Mouse (Mus musculus) brain, embryonic 14.5 days (tissue): ENCODE measurements at regions not wholly inside any gene's neighbourhood (a gene's known extent, or its start where the extent isn't known, plus 50 kb on each side); places are given as distances from the start of the nearest gene placed in this dataset.

Experiments used
- DNase-seq: peaks from one replicate; pipeline ENCODE4 v3.0.0-alpha.2; 2011; ENCODE audit warnings: low read depth
- CTCF ChIP-seq: fragments of 200-500 bp; IDR thresholded peaks from 2 replicates; pipeline ENCODE4 v1.5.1; 2012; ENCODE audit warnings: inconsistent platforms, mild to moderate bottlenecking, moderate library complexity, borderline replicate concordance; ENCODE audit not compliant: insufficient read depth, insufficient read length; ENCODE audit errors: extremely low read depth
- POLR2A ChIP-seq: fragments of 200-500 bp; IDR thresholded peaks from 2 replicates; pipeline ENCODE4 v1.6.1; 2012; ENCODE audit warnings: mild to moderate bottlenecking, inconsistent platforms, borderline replicate concordance; ENCODE audit not compliant: poor library complexity, insufficient read depth, insufficient read length, severe bottlenecking; ENCODE audit errors: extremely low read depth

DNA sequence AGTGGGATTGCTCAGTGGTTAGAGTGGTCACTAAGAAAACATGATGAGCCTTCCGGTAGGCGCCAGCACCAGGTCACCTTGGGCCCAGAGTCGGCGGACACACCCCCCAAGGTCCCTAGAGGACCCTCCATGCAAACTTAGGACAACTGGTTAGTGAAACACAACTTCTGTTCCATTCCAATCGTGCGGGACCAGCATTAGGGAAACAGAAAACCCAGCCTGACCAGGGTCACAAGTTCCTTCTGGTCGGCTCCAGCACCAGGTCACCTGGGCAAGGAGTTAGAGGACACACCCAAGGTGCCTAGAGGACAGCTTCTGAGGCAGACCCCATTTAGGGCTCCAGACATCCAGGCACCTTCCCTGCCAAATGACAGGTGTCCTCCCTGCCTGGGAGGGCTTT lies 109.4 kb upstream of the Mvb12b start:
- no peak for DNase-seq
- TF ChIP-seq CTCF (no peak), POLR2A (no peak)

DNA sequence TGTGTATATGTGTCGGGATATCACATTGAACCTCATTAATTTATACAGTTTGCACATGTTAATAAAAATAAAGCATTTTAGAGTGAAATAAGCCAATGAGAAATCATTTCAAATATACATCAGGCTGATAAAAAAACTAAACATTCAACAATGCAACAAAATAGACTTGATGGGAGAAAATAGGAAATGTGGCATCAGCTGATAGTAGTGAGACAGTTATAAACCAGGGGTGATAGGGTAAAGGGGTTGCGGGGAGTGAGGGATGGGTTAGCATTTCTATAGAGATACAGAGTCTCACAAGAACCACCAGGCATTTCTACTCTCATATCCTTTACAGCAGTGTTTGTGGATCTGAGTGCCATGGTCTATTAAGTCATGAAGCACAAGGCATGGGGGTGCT lies 108.6 kb upstream of the Mvb12b start:
- no peak for DNase-seq
- TF ChIP-seq CTCF (no peak), POLR2A (no peak)

DNA sequence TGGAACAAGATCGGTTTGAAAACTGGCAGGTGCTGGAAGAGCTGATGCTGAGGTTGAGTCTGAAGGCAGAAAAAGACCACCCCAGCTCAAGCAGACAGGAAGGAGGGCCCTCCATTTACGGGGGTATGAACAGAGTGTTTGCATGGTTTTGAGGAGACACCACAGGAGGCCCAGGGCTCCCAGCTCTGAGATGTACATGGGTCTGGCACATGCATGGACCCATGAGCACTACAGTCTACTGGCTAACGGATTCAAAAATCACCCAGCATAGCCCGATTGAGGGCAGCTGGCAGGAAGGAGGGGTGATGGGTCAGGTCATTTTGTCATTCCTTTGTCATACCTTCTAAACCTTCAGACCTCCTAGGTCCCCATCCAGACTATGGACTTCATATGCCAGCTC lies 103.6 kb upstream of the Mvb12b start:
- no peak for TF ChIP-seq POLR2A
- no peak for TF ChIP-seq CTCF

DNA sequence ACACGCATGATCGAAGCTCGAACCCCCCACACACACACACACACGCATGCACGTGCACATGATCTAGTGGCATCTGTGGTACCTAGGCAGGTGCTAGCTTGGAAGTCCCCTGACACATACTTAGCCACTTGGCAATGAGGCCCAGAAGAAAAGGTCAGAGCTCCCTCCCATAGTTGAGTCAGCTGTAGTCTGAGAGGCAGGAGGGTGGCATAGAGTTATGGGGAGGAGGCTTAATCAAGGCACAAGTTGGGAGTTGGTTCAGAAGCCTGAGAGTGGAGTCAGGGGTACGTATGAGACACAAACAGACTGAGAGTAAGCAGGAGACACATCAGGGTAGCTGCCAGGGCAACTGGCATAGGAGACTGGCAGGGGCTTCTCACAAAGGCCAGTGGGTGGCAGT lies 103.0 kb upstream of the Mvb12b start:
- no peak for TF ChIP-seq POLR2A
- TF ChIP-seq CTCF, result no peak
- no peak for DNase-seq

More for the DNA sequence above, 103.6 kb upstream of the Mvb12b start:
- DNase-seq, result no peak

DNA sequence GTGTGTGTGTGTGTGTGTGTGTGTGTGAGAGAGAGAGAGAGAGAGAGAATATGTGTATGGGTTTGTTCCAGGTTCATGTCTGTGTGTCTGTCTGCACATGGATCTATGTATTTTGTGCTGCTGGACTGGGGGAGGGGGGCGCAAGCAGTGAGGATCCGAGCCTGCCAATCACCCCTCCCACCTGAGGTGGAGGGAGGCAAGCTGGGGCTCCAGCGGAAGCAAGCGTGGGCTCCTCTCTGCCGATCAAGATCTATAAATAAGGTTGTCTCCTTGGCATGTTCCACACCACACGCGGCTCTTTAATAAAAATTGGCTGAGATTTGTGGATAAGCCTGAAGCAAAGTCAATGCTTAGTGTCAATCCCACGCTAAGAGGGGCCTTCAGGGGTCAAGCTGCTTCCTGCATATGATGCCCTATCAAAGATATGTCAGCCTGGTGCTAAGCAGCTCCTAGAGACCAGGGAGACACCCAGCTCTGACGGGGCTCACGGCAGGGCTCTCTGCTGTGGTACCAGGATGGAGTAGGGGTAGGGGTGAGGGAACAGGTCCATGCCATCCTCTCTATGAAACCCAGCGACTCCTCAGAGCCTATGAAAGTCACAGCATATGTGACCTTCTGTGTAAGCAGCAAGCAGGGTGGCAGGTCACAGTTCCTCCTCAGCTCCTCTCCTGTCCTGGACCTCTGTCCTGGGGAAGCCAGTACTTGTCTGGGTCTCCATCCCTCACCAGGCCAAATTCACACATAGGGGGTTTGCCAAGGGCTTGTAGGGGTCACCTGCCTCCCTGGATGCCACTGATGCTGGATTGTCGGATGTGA lies 102.0 kb upstream of the Mvb12b start:
- no peak for TF ChIP-seq CTCF
- TF ChIP-seq POLR2A, result no peak
- no peak for DNase-seq

DNA sequence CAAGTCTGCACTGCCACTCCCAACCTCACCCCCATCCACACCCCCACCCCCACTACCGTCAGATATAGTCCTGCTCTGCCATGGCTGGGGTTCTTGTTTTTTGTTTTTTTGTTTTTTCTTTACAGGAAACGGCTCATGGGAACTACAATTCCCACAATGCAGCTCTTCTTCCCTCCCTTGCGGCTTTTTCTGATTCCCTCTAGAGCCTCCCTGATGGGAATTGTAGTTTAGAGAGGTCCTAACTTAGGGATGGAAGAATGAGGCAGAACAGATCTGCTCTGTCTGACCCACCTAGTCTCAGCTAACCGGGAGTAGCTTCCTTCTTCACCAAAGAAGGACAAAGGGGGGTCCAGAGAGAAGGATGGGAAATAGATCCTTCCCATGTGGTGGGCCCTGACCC lies 98.7 kb upstream of the Mvb12b start:
- DNase-seq, result peak; percentile 86
- TF ChIP-seq POLR2A (no peak), CTCF (no peak)

DNA sequence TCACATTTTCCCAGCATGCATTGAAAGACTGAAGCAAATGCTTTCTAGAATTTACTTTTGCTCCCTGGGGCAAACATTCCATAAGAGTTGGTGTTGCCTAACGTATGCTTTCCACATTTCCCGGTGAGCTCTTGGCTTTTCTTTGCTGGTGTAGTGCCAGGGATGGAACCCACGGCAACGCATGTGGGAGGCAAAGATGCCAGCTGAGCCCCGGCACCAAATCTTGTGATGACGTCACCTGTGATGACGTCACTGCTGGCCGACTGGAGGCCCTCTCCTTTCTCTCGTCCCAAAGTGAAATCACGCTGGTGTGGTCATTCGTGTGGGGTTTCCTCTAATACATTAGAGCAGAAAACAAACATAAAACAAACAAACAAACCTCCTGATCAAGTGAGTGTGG lies 97.6 kb upstream of the Mvb12b start:
- TF ChIP-seq CTCF (no peak), POLR2A (no peak)
- DNase-seq, result no peak

DNA sequence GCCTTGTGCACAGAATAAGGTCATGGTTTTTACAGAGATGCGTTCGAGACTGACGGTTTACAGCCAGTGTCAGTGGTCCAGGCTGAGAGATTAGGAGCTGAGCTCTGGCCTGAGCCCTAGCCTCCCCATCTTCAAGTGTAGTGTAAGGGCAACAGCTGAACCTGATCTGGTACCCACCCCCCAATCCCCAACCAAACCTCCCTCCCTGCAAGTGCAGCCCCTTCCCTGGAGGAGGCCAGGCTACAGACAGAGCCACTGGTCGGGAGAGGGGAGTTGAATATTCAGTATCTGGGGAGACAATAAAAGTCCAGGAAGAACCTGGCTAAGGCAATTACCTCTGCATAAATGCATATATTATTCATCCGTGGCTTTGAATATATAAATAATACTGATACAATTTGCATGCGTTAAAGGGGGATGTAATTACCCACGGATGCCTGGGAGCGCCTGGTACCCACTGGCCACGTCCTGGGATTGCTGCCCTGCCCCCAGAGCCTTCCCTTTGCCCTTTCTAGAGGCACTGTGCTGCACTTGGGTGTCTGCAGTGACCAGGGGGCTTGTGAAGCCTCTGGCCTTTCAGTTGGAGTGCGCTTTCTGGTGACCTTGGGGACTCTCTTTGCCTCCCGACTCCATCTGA lies 95.5 kb upstream of the Mvb12b start:
- DNase-seq, result peak; percentile 79
- TF ChIP-seq CTCF, result no peak
- TF ChIP-seq POLR2A, result no peak

DNA sequence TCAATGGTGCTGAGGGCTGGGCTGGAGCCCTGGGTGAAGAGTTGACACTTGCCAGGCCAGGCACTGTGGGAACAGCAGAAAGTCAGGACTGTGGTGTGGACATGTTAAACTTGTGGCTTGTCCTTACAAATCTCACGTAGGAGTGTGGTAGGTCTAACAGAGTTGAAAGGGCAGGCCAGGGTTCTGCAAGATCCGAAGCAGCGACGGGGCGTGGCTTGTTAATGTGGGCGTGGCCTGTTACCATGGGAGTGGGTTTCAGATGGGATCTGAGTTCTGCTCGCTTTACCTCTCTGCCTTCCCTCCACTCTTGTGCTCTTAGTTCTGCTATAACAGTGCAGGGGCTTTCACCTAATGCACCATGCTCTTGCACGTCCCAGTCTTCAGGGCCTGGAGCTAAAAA lies 94.2 kb upstream of the Mvb12b start:
- no peak for DNase-seq
- TF ChIP-seq CTCF (no peak), POLR2A (no peak)

DNA sequence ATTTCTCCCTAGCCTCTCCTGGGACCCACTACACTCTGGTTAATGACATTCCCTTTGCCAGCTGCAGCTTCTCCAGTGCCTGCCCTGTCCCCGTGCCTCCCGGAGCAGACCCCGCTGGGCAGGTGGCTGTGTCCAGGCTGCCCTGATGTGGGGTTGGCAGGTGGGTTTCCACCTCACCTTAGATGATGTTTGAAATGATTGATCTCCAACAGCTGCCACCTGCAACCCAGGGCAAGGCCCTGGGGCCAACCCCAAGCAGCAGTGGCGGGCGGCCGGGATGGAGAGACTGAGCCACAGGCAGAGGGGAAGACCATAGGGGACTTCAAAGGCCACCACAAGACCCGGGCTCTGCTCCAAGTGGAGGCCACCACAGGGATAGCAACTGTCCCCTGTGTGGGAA lies 93.6 kb upstream of the Mvb12b start:
- no peak for TF ChIP-seq POLR2A
- DNase-seq, result no peak

DNA sequence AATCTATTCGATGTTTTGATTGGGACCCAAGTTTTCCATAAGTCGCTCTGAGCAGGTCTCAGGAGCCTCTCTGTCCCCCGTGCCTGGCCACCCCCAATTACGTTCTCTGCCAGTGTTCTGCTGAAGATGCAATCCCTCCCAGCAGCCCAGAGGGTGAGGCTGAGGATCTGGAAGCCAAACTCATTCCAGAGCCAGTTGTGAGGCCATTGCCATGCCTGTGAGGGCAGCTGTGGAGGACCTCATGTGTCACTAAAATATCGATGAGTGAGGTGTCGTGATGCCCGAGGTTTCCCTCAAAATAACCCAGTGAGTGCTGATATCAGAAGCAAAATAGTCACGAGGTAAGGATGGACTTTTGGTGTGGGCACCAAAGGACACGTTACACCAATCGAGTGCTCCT lies 93.1 kb upstream of the Mvb12b start:
- no peak for DNase-seq
- no peak for TF ChIP-seq CTCF
- no peak for TF ChIP-seq POLR2A

DNA sequence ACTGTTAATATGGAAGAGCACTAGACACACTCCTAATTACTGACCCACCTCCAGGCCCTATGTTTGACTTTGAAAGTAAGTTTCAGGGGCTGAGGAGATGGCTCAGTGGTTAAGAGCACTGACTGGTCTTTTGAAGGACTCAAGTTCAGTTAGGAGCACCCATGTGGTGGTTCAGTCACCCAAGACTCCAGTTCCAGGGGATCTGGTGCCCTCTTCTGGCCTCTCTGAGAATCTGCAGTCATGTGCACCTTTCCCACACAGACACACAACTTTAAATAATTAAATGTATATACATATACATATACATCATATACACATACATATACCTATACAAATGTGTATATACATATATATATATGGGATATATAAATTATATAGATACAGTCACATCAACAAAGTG lies 91.5 kb upstream of the Mvb12b start:
- DNase-seq, result no peak
- TF ChIP-seq CTCF (peak; percentile 9; the same call in 1 of the 2 replicates), POLR2A (no peak)

DNA sequence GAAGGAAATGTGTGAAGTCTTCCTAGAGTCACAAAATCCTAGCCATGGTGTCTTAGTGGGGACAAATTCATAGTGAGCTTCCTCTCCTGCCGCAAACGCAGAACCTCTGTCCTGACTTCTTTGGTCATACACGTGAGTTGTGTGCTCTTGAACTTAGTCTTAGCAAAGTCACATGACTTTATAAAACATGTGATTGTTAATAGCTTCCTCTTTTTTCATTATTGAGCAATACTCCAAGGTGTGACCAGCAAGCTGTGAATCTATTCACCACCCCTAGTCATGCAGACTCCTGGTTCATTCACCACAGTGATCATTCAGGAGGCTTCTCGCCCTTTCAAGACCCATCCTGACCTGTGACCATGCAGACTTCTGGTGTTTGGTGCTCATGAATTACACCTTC lies 90.8 kb upstream of the Mvb12b start:
- no peak for TF ChIP-seq POLR2A
- no peak for TF ChIP-seq CTCF
- DNase-seq, result no peak
